Mouse (Mus musculus): ENCODE data around the gene Gm43552.

The Gm43552 gene

GRCm38 (mm10) chr5:65435806-65436561 is 56.6 kb downstream of the Gm43552 start, which contains the start of gene Ugdh:
Ugdh (minus strand) TSS chr5:65435949.
- peak; percentile 79 for DNase-seq (ENCODE audit: low spot score)

DNA sequence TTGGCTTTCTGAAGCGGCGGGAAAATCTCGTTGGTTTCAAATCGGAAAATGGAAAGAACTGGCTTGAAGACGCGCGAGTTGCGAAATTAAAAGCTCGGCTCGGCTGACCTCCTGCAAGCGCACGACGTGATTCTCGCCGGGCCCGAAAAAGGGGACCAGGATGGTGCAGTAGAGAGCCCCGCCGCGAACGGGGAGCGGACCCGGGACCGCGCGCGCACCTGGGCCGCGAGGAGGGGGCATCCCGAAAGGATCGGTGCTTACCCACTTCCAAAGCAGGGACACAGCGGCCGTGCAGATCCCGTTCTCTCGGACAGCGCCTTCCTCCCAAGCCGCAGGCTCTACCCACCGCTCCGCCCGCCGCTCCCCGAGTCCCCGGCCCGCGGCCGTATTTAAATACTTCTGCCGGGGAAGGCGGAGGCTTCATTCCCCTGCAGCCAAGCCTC is 57.2 kb downstream of the Gm43552 start:
- no peak for DNase-seq (ENCODE audit: low spot score)

DNA sequence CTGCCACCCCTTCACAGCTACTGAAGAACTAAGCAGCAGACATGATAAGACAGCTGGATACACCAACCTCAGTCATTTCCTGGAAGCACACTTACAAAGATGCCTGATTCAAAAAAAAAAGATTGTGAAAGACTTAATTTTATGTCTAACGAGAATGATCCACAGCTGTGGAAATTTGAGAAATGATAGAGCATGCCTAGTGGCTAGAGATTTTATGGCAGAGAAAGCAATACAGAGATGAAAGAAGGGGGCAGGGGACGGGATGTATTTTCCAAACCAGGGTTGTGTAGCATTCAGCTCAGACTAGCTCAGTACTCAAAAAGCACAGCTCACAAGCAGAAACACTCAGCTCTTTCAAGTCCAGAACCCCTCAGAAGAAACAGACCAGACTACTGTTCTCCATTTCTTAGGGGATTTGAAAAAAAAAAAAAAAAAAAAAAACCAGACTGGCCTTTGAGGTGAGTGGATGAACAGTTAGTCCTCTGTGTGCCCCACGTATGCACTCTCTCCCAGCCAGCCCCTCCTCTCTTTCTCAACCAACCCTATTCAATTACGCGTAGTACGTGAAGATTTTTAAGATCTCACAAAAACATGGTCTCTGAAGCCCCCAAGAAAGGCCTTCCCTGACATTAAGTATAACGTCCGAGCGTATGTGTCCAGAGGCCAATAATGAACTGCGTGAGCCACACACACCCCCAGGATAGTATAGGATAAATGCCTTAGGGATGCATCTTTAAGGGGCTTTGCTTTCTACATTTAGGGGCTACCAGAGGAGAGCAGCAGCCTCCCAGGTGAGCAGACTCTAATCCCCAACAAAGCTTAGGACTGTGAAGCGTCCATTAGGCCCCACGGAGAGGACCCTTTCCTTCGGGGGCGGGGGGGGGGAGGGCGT is 57.9 kb downstream of the Gm43552 start:
- DNase-seq (ENCODE audit: low spot score), result peak; percentile 20

DNA sequence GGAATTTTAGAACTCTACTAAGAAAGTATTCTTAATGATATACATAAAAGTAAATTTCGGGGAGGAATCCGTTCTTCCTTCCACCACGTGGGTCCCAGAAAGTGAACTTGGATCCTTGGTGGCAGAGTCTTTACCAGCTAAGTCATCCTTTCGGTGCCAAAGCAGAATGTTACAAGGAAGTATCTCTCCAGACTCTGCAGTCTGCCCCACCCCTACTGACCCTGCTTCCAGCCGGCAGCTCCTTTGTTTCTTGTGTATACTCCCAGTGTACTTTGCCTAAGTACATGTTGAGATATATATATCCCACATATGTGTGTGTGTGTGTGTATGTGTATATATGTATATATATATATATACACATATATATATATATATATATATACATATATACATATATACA is 63.2 kb downstream of the Gm43552 start:
- DNase-seq (ENCODE audit: low spot score), result no peak

GRCm38 (mm10) chr5:65428321-65428720 is 64.3 kb downstream of the Gm43552 start:
- no peak for DNase-seq (ENCODE audit: low spot score)

GRCm38 (mm10) chr5:65425251-65425650 is 67.4 kb downstream of the Gm43552 start:
- no peak for DNase-seq (ENCODE audit: low spot score)

- DNase-seq (ENCODE audit: low spot score), result no peak
Observed at GRCm38 (mm10) chr5:65424215-65424614, 68.4 kb downstream of the Gm43552 start.

DNA sequence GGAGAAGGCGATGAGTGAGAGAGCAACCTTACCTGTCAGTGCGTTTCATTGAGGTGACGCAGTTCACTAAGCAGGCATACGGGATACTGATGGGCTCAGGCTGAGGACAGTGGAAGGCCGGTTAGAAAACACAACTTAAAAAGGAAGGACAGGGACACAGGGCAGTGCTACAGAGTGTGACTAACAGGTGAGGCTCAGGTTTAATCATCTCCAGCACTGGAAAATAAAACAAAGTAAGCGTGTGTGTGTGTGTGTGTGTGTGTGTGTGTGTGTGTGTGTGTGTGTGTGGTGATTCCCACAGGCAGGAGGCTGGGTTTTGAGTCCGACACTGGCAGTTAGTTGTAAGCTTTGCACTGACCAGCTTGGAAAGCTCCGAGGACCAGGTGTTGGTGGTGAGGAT is 69.8 kb downstream of the Gm43552 start:
- DNase-seq (ENCODE audit: low spot score), result no peak

DNA sequence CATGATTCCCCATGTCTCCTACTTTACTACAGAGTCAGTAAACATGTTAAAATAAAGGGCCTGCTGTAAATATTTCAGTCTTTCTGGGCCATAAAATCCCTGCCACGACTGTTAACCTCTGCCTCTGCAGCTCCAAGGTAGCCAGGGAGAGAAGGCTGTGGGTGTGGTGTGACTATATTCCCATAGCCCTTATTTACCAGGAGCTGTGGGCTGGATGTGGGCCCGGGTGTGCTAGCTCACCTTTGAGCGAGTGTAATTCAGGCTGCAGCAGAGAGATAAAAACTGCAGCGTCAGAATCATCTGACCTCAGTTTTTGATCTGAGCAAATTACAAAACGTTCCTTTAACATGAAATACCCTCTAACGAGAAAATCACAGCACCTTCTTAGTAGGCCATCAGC is 71.8 kb downstream of the Gm43552 start:
- DNase-seq (ENCODE audit: low spot score), result no peak

GRCm38 (mm10) chr5:65419136-65419535 is 73.5 kb downstream of the Gm43552 start:
- DNase-seq (ENCODE audit: low spot score), result no peak

GRCm38 (mm10) chr5:65415653-65416458 is 76.8 kb downstream of the Gm43552 start:
- DNase-seq (ENCODE audit: low spot score), result no peak

GRCm38 (mm10) chr5:65407989-65408388 is 84.6 kb downstream of the Gm43552 start:
- DNase-seq (ENCODE audit: low spot score), result no peak

GRCm38 (mm10) chr5:65401251-65401994 is 91.2 kb downstream of the Gm43552 start:
- peak; percentile 84 for DNase-seq (ENCODE audit: low spot score)

DNA sequence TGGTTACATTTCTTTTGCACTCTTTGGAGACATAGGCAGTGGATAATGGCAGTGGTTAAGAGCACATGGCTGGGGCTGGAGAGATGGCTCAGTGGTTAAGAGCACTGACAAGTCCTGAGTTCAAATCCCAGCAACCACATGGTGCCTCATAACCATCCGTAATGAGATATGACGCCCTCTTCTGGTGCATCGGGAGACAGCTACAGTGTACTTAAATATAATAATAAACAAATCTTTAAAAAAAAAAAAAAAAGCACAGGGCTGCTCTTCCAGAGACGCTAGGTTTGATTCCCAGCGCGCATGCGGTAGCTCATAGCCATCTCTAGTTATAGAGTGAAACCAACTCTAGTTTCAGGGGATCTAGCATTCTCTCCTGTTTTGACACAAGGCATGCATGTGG is 98.2 kb downstream of the Gm43552 start:
- DNase-seq (ENCODE audit: low spot score), result no peak

GRCm38 (mm10) chr5:65391753-65392152 is 100.9 kb downstream of the Gm43552 start:
- DNase-seq (ENCODE audit: low spot score), result no peak

- DNase-seq (ENCODE audit: low spot score), result peak; percentile 97
Observed at GRCm38 (mm10) chr5:65390648-65391644, 101.7 kb downstream of the Gm43552 start, which contains the start of the genes Rpl9 and Lias. Rpl9 (minus strand) TSS chr5:65391444. Lias (plus strand) TSS chr5:65391497.

- no peak for DNase-seq (ENCODE audit: low spot score)
Observed at GRCm38 (mm10) chr5:65387008-65387867, 105.4 kb downstream of the Gm43552 start.

- no peak for DNase-seq (ENCODE audit: low spot score)
Observed at GRCm38 (mm10) chr5:65385704-65386103, 106.9 kb downstream of the Gm43552 start.
